Mouse (Mus musculus) midbrain, postnatal 0 days (tissue): Measurements from ENCODE around the gene Dpf1. TPM values are rescaled to one million over a fixed set of nuclear protein-coding genes. Genes with fewer than 3 reads are reported as not detected.

Source experiments
- ATAC-seq: fragments of 200-750 bp; cut with Nextera tagmentation; 2 replicates; pipeline ENCODE4 v1.8.0; 2017; ENCODE audit warnings: moderate number of reproducible peaks, mild to moderate bottlenecking, moderate TSS enrichment, moderate library complexity; ENCODE audit not compliant: low FRiP score
- DNase-seq: peaks from one replicate; pipeline ENCODE4 v3.0.0-alpha.2; 2015; ENCODE audit warnings: low spot score
- H3K27ac ChIP-seq: fragments of 300-500 bp; sonication (generic); 2 replicates; pipeline ENCODE4 v1.5.1; 2014; ENCODE audit warnings: low read depth, mild to moderate bottlenecking, low read length, mixed read lengths
- H3K27me3 ChIP-seq: fragments of 300-500 bp; sonication (generic); 2 replicates; pipeline ENCODE4 v1.6.1; 2014; ENCODE audit warnings: low read length, control low read depth, mixed read lengths; ENCODE audit not compliant: insufficient read depth
- H3K36me3 ChIP-seq: fragments of 300-500 bp; sonication (generic); 2 replicates; pipeline ENCODE4 v1.6.1; 2014; ENCODE audit warnings: low read length, control low read depth, mixed read lengths; ENCODE audit not compliant: insufficient read depth
- H3K4me1 ChIP-seq: fragments of 300-500 bp; sonication (generic); 2 replicates; pipeline ENCODE4 v1.6.1; 2014; ENCODE audit warnings: mild to moderate bottlenecking, control low read depth, antibody characterized with exemption, low read length, mixed read lengths; ENCODE audit not compliant: insufficient read depth
- H3K4me2 ChIP-seq: fragments of 300-500 bp; sonication (generic); 2 replicates; pipeline ENCODE4 v1.6.1; 2014; ENCODE audit warnings: low read depth, mild to moderate bottlenecking, low read length, mixed read lengths; ENCODE audit not compliant: poor library complexity, severe bottlenecking
- H3K4me3 ChIP-seq: fragments of 300-500 bp; sonication (generic); 2 replicates; pipeline ENCODE4 v1.5.1; 2014; ENCODE audit warnings: low read depth, mild to moderate bottlenecking, low read length, moderate library complexity
- H3K9ac ChIP-seq: fragments of 300-500 bp; sonication (generic); replicated peaks from 2 replicates; pipeline ENCODE4 v1.6.1; 2014; ENCODE audit warnings: mild to moderate bottlenecking, low read length, moderate library complexity, mixed read lengths; ENCODE audit not compliant: poor library complexity, severe bottlenecking
- H3K9me3 ChIP-seq: fragments of 300-500 bp; sonication (generic); 2 replicates; pipeline ENCODE4 v1.6.1; 2016; ENCODE audit warnings: low read length, control low read depth
- CTCF ChIP-seq: IDR thresholded peaks from 2 replicates; pipeline ENCODE4 v1.5.1; 2016; ENCODE audit warnings: antibody characterized with exemption, mild to moderate bottlenecking
- WGBS: fragments of 180-500 bp; shearing (Covaris S2); extraction: QIAGEN DNeasy Blood & Tissue Kit; methylation state at CpG from one replicate; pipeline ENCODE4 v1.1.7; 2014; 5-methylcytosine and 5-hydroxymethylcytosine counted together
- polyA plus RNA-seq: library from polyadenylated mRNA; unstranded; fragments of >200 nt; fragmentation: Nextera tagmentation; extraction: Ambion mirVana; gene quantifications from 2 replicates; pipeline ENCODE4 v1.2.1, GENCODE M21; 2015
- total RNA-seq: library from RNA; depleted of rRNA; stranded (reverse); fragments of >200 nt; gene quantifications from 2 replicates; pipeline ENCODE4 v1.2.3, GENCODE M21; 2014

Gene Dpf1
- total and polyA plus RNA-seq, 2 experiments from 2014 or later: 160 to 192 TPM

- Histone ChIP-seq H3K4me1 (no peaks in the 10 kb centered on the region; the same call in 1 of the 2 replicates), H3K4me2 (peak overlapping the region; percentile 95), H3K4me3 (peak overlapping the region; percentile 82), H3K9ac (peak overlapping the region; percentile 88), H3K27me3 (no peaks in the 10 kb centered on the region), H3K27ac (peak overlapping the region; percentile 81), H3K36me3 (no peaks in the 10 kb centered on the region), H3K9me3 (no peaks in the 10 kb centered on the region)
- no peak for ATAC-seq
- WGBS: under 1% methylated on average over 41 of the region's 48 CpGs
- DNase-seq: no peak
- no peak for TF ChIP-seq CTCF
Observed at GRCm38 (mm10) chr7:29304463-29305262, 912 bp downstream of the Dpf1 start.

GRCm38 (mm10) chr7:29305263-29305988 is 1.7 kb downstream of the Dpf1 start:
- no peak for DNase-seq
- no peaks in the 10 kb centered on the region for H3K36me3 ChIP-seq
- H3K9ac ChIP-seq: peak overlapping the region; percentile 88
- ATAC-seq: no peak
- H3K27ac ChIP-seq: peak overlapping the region; percentile 81
- no peaks in the 10 kb centered on the region for H3K27me3 ChIP-seq
- peak; percentile 24 for TF ChIP-seq CTCF
- WGBS: 14% methylated on average over 9 of the region's 9 CpGs
- H3K4me3 ChIP-seq: peak overlapping the region; percentile 82
- H3K9me3 ChIP-seq: no peaks in the 10 kb centered on the region
- H3K4me2 ChIP-seq: peak overlapping the region; percentile 95
- no peaks in the 10 kb centered on the region; the same call in 1 of the 2 replicates for H3K4me1 ChIP-seq

DNA sequence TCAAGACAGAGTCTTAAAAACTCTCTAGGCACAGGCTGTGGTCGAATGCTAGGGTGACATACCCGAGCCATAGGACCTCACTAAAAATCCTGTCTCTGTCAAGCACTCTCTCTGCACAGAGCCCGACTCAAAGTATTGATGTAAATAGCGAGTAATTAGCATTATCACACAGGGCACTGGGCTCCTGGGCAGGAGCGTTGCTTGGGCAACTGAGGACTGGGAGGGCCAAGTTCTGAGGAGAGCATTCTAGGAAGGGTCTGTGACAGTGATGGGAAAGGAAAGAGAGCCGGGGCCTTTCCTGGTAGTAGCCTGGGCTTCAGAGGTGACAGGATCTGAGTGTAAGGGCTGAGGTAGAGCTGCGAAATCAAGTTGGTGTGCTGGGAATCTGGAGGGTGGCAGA is 2.4 kb downstream of the Dpf1 start:
- 14% methylated on average over 7 of the region's 7 CpGs for WGBS
- no peak for DNase-seq
- H3K9me3 ChIP-seq: no peaks in the 10 kb centered on the region
- H3K4me3 ChIP-seq: peak overlapping the region; percentile 82
- H3K27me3 ChIP-seq: no peaks in the 10 kb centered on the region
- TF ChIP-seq CTCF: no peak
- no peaks in the 10 kb centered on the region; the same call in 1 of the 2 replicates for H3K4me1 ChIP-seq
- peak overlapping the region; percentile 32; the same call in 1 of the 2 replicates for H3K27ac ChIP-seq
- ATAC-seq: no peak
- peak overlapping the region; percentile 95 for H3K4me2 ChIP-seq
- peaks cover 3% of the 10 kb centered on the region; the same call in 1 of the 2 replicates for H3K36me3 ChIP-seq
- H3K9ac ChIP-seq: peak overlapping the region; percentile 15; the same call in 1 of the 2 replicates

GRCm38 (mm10) chr7:29306619-29307018 is 2.9 kb downstream of the Dpf1 start:
- Histone ChIP-seq H3K27me3 (no peaks in the 10 kb centered on the region), H3K9ac (peak overlapping the region; percentile 15; the same call in 1 of the 2 replicates), H3K4me2 (peak overlapping the region; percentile 95), H3K4me1 (no peaks in the 10 kb centered on the region; the same call in 1 of the 2 replicates), H3K4me3 (peak overlapping the region; percentile 82), H3K36me3 (peaks cover 5% of the 10 kb centered on the region; the same call in 1 of the 2 replicates), H3K27ac (peak overlapping the region; percentile 78), H3K9me3 (no peaks in the 10 kb centered on the region)
- peak; percentile 74 for TF ChIP-seq CTCF
- peak; percentile 86 for DNase-seq
- WGBS: 6% methylated on average over 7 of the region's 7 CpGs
- ATAC-seq: no peak

- H3K4me2 ChIP-seq: peak overlapping the region; percentile 95
- no peaks in the 10 kb centered on the region for H3K9me3 ChIP-seq
- WGBS: 1% methylated on average over 39 of the region's 42 CpGs
- no peaks in the 10 kb centered on the region; the same call in 1 of the 2 replicates for H3K4me1 ChIP-seq
- H3K27ac ChIP-seq: peak overlapping the region; percentile 78
- H3K4me3 ChIP-seq: peak overlapping the region; percentile 82
- TF ChIP-seq CTCF: no peak
- ATAC-seq: peak; percentile 77
- DNase-seq: peak; percentile 95
- H3K9ac ChIP-seq: peak overlapping the region; percentile 81
- no peaks in the 10 kb centered on the region for H3K27me3 ChIP-seq
- peaks cover 5% of the 10 kb centered on the region; the same call in 1 of the 2 replicates for H3K36me3 ChIP-seq
Observed at GRCm38 (mm10) chr7:29307350-29308104, 3.8 kb downstream of the Dpf1 start.
